Mouse (Mus musculus): ENCODE results near the gene Slamf9. TPM values are rescaled to one million over a fixed set of nuclear protein-coding genes. Genes with fewer than 3 reads are reported as not detected.

Slamf9 gene
- polyA plus RNA-seq, 2 experiments, result 0.49 to 0.51 TPM

DNA sequence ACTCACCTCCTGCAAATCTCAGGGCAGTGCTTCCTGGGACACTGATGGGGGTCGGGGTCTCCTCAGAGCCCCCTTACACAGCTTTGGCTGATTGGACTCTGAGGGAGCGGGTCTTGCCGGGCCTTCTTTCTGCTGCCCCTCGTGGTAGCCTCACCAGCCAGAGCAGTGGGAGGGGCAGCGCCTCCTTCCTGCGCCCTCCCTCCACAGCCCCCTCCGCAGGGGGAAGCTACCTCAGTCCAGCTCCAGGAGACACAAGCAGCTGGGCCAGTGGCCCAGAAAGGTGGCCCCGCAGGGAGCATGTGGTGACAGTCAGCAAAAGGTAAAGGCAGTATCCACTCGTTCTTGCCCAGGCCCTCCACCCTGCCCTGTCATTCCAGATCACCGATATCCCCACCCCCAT is 22.3 kb downstream of the Slamf9 start:
- Histone ChIP-seq H3K4me3 (replicated peaks; ENCODE audit: low read length) (no peak overlapping the region), H3K9ac (ENCODE audit: low read depth, low read length, severe bottlenecking) (no peak overlapping the region), H3K27me3 (ENCODE audit: control insufficient read depth, insufficient read depth, low read length) (0 out of 2 replicates have a peak, but pooled peaks cover 5% of the 10 kb centered on the region), H3K36me3 (ENCODE audit: control insufficient read depth, insufficient read depth, low read length) (peaks cover 31% of the 10 kb centered on the region), H3K4me2 (replicated peaks; ENCODE audit: low read depth, low read length, severe bottlenecking) (no peak overlapping the region), H3K9me3 (ENCODE audit: control insufficient read depth, low read length) (no peaks in the 10 kb centered on the region), H3K4me1 (ENCODE audit: control insufficient read depth, insufficient read depth, low read length) (peaks cover 14% of the 10 kb centered on the region), H3K27ac (replicated peaks; ENCODE audit: low read depth, low read length) (no peak overlapping the region)
- TF ChIP-seq POLR2A (IDR thresholded peaks at IDR 0.05; ENCODE audit: borderline replicate concordance, extremely low read depth, insufficient read depth, insufficient read length), result no peak
- no peak for DNase-seq (ENCODE audit: low spot score)
- no peak for ATAC-seq (ENCODE audit: low FRiP score, low read depth)
- WGBS, result 85% methylated on average over 10 of the region's 10 CpGs

DNA sequence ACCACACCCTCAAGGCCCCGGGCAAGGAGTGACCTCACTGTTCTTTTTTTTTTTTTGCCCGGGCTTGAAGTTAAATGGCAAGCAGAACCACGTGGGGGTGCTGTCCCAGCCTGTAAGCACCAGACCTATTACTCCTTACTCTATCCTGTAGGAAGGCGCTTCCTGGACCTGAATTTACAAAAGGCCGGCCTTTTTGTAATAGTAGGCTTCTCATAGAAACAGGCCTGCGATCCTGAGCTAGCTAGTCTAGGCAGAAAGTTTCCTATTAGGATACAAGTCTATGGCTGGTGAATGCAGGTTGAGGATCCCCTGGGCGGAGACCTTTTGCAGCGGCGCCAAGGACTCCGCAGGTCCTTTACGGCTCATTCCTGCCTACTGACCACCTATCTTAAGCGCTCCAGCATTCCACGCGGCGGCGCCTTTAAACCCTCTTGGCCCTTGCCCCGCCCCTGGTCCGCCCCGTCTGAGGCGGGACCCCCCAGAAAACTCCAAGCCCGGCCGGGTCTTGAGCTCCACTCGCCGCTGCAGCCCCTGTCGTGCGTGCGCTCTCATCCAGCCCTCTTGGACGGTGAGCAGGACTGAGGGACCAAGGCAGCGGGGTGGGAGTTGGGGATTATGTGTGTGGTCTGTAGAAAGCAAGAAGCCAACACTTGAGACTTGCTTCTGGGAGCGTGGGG is 24.7 kb downstream of the Slamf9 start, which contains the start of gene Tagln2:
Gene Tagln2 (plus strand): TSS at position 283 of the 677 bp plus-strand sequence.
- ATAC-seq (ENCODE audit: low FRiP score, low read depth) (peak; percentile 69), DNase-seq (ENCODE audit: low spot score) (peak; percentile 75)
- Histone ChIP-seq H3K27ac (replicated peaks; ENCODE audit: low read depth, low read length) (peak within 1 kb of the TSS; percentile 59), H3K4me3 (replicated peaks; ENCODE audit: low read length) (peak within 1 kb of the TSS; percentile 47), H3K27me3 (ENCODE audit: control insufficient read depth, insufficient read depth, low read length) (0 out of 2 replicates have a peak, but pooled peaks cover 5% of the 10 kb centered on the region), H3K36me3 (ENCODE audit: control insufficient read depth, insufficient read depth, low read length) (peaks cover 28% of the 10 kb centered on the region), H3K4me2 (replicated peaks; ENCODE audit: low read depth, low read length, severe bottlenecking) (peak within 1 kb of the TSS; percentile 71), H3K4me1 (ENCODE audit: control insufficient read depth, insufficient read depth, low read length) (peaks cover 36% of the 10 kb centered on the region), H3K9me3 (ENCODE audit: control insufficient read depth, low read length) (no peaks in the 10 kb centered on the region), H3K9ac (ENCODE audit: low read depth, low read length, severe bottlenecking) (peak within 1 kb of the TSS; percentile 62)
- 6% methylated on average over 30 of the region's 30 CpGs for WGBS
- TF ChIP-seq POLR2A (IDR thresholded peaks at IDR 0.05; ENCODE audit: borderline replicate concordance, extremely low read depth, insufficient read depth, insufficient read length), result 0 out of 2 replicates have a peak, but pooled peaks have one; percentile 28

DNA sequence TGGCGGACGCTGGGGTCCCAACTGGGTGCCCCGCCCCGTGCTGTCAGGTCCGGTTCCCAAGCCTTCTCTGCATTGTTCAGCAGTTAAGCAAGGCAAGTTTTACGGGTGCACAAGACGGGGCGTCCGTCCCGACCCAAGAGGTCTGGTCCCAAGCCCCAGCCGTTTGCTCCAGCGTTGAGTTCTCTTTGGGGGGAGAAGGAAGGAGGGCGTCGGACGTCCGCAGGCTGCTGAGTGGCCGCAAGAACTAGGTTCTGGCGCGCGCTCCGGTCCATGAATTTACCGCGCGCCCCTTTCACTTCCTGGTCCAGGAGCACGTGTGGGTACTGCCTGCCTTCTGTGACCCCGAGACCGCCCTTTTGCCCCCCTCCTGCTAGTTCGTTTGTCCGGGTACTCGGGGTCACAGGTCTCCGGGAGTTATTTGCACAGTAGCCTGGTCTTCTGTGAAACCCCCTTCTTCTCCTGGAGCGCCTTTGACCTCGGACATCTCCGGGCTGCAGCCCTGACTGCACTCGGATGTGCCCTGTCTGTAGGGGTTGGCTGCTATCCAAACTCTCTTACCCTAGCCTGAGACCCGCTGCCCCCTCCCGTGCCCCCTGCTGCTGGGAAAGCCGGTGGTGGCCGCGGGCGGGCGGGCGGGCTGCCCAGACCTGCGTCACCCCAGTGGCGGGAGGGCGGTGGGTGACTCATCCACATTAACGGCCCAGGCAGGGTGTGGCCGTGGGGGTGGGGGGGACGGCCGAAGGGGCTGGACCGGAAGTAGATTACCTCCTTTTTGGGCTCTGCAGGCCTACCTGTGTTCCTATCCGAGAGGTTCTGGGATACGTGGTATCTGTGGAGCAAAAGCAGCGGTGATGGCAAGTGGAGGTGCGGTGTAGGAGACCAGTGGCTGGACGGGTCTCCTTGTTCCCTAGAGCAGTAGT is 25.6 kb downstream of the Slamf9 start:
- TF ChIP-seq POLR2A (IDR thresholded peaks at IDR 0.05; ENCODE audit: borderline replicate concordance, extremely low read depth, insufficient read depth, insufficient read length), result 0 out of 2 replicates have a peak, but pooled peaks have one; percentile 6
- Histone ChIP-seq H3K36me3 (ENCODE audit: control insufficient read depth, insufficient read depth, low read length) (peaks cover 25% of the 10 kb centered on the region), H3K4me1 (ENCODE audit: control insufficient read depth, insufficient read depth, low read length) (peaks cover 38% of the 10 kb centered on the region), H3K9me3 (ENCODE audit: control insufficient read depth, low read length) (no peaks in the 10 kb centered on the region), H3K27me3 (ENCODE audit: control insufficient read depth, insufficient read depth, low read length) (0 out of 2 replicates have a peak, but pooled peaks cover 5% of the 10 kb centered on the region), H3K9ac (ENCODE audit: low read depth, low read length, severe bottlenecking) (peak overlapping the region; percentile 62), H3K4me3 (replicated peaks; ENCODE audit: low read length) (peak overlapping the region; percentile 47), H3K4me2 (replicated peaks; ENCODE audit: low read depth, low read length, severe bottlenecking) (peak overlapping the region; percentile 71), H3K27ac (replicated peaks; ENCODE audit: low read depth, low read length) (peak overlapping the region; percentile 59)
- ATAC-seq (ENCODE audit: low FRiP score, low read depth), result peak; percentile 7; the same call in 1 of the 2 replicates
- peak; percentile 54 for DNase-seq (ENCODE audit: low spot score)
- WGBS, result 3% methylated on average over 56 of the region's 56 CpGs

DNA sequence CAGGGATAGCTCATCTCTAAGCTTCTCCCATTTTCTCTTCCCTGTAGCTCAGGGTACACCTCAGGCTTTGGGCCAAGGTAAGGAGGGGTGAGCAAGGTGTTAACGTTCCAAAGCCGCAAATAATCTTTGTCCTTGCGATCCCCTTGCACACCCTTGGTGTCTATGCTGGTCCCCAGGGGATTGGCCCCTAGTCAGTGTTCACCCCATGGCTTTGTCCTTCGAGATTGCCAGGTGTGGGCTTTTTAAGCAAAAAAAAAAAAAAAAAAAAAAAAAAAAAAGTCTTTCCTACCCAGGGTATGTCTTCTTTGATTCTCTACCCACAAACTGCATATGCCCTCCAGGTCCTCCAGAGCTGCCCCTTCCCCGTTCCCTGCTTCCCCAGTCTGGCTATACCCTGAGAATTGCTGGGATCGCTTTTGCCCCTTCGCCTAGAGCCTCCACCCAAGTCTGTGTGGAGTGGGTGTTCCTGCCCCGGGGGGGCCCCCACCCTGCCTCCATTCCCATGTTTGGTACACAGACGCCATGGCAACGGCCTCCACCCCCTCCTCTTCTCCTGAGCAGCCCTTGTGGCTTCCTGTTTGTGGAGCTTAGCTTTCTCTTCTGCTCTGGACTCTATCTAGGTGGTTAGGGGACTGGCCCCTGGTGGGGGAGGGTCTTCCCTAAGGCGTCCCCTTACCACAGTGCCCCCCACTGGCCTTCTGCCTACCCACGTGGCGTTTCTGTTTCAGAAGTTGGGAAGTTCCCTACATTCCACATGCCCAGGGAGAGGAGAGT is 26.4 kb downstream of the Slamf9 start:
- Histone ChIP-seq H3K27ac (replicated peaks; ENCODE audit: low read depth, low read length) (peak overlapping the region; percentile 30), H3K9me3 (ENCODE audit: control insufficient read depth, low read length) (no peaks in the 10 kb centered on the region), H3K4me1 (ENCODE audit: control insufficient read depth, insufficient read depth, low read length) (peaks cover 38% of the 10 kb centered on the region), H3K36me3 (ENCODE audit: control insufficient read depth, insufficient read depth, low read length) (peaks cover 24% of the 10 kb centered on the region), H3K27me3 (ENCODE audit: control insufficient read depth, insufficient read depth, low read length) (0 out of 2 replicates have a peak, but pooled peaks cover 5% of the 10 kb centered on the region), H3K9ac (ENCODE audit: low read depth, low read length, severe bottlenecking) (peak overlapping the region; percentile 62), H3K4me2 (replicated peaks; ENCODE audit: low read depth, low read length, severe bottlenecking) (peak overlapping the region; percentile 71), H3K4me3 (replicated peaks; ENCODE audit: low read length) (peak overlapping the region; percentile 47)
- ATAC-seq (ENCODE audit: low FRiP score, low read depth) (no peak), DNase-seq (ENCODE audit: low spot score) (peak; percentile 51)
- 39% methylated on average over 13 of the region's 13 CpGs for WGBS
- TF ChIP-seq POLR2A (IDR thresholded peaks at IDR 0.05; ENCODE audit: borderline replicate concordance, extremely low read depth, insufficient read depth, insufficient read length), result no peak

Measured in limb, embryonic 14.5 days (tissue).